Mouse (Mus musculus) c-Kit-negative CD71-positive TER-119-positive erythroid progenitor cells, embryonic 14.5 days (primary cell): ENCODE data around the gene Rph3al.

Experiments
- DNase-seq: peaks from one replicate; pipeline ENCODE4 v3.0.0-alpha.2; 2013; ENCODE audit warnings: low read depth, low spot score

The Rph3al gene

GRCm38 (mm10) chr11:75813085-75813484, 125.1 kb downstream of the Rph3al start:
- DNase-seq: no peak

GRCm38 (mm10) chr11:75811900-75812299, 126.3 kb downstream of the Rph3al start:
- no peak for DNase-seq

GRCm38 (mm10) chr11:75810526-75810925, 127.7 kb downstream of the Rph3al start:
- DNase-seq: no peak

GRCm38 (mm10) chr11:75807486-75807885, 130.7 kb downstream of the Rph3al start:
- DNase-seq: no peak

- no peak for DNase-seq
These were observed 136.3 kb downstream of the Rph3al start for GRCm38 (mm10) chr11:75801771-75802550.

GRCm38 (mm10) chr11:75801369-75801768, 136.9 kb downstream of the Rph3al start:
- DNase-seq: no peak

GRCm38 (mm10) chr11:75796536-75797246, 141.5 kb downstream of the Rph3al start:
- DNase-seq: no peak

- DNase-seq: no peak
These were observed 142.2 kb downstream of the Rph3al start, which contains the start of gene Doc2b for GRCm38 (mm10) chr11:75796029-75796445. TSS of gene Doc2b (minus strand) at chr11:75796049.

- DNase-seq: no peak
These were observed 142.9 kb downstream of the Rph3al start for GRCm38 (mm10) chr11:75795321-75795636.

GRCm38 (mm10) chr11:75794602-75795320, 143.5 kb downstream of the Rph3al start:
- no peak for DNase-seq

- DNase-seq: no peak
These were observed 144.9 kb downstream of the Rph3al start for GRCm38 (mm10) chr11:75793351-75793750.

GRCm38 (mm10) chr11:75792535-75792934, 145.7 kb downstream of the Rph3al start:
- DNase-seq: no peak

GRCm38 (mm10) chr11:75785897-75786296, 152.3 kb downstream of the Rph3al start:
- no peak for DNase-seq

GRCm38 (mm10) chr11:75783799-75784198, 154.4 kb downstream of the Rph3al start:
- no peak for DNase-seq

- DNase-seq: no peak
These were observed 156.3 kb downstream of the Rph3al start for GRCm38 (mm10) chr11:75781919-75782318.
